Mouse (Mus musculus): ENCODE measurements around the gene Trak1. TPM values are rescaled to one million over a fixed set of nuclear protein-coding genes. Genes with fewer than 3 reads are reported as not detected.

Gene Trak1
- total and polyA plus RNA-seq, 2 experiments, result 50.3 to 61.2 TPM

DNA sequence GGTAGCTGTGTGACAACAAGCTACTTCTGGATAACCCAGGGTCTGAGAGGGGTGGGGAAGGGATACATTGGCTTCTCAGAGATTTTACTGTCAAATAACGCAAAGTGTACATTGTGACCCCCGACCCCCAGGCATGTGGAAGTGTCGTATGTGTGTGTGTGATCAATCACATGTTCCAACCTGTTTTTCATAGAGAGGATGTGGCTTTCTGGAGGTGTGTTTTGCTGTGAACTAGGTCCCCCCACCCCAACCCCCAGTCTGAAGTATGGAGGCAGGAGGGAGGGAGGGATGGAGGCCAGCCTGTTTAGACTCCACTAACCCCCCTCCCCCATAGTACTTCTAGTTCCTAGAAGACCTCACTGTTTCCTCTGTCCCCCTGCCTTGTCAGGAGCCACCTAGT lies 157.6 kb downstream of the Trak1 start:
- H3K4me3 ChIP-seq (ENCODE audit: insufficient read depth, low read depth, low read length), result no peak overlapping the region
- H3K4me1 ChIP-seq (ENCODE audit: control insufficient read depth, insufficient read depth, low read length), result no peaks in the 10 kb centered on the region
- peaks cover 2% of the 10 kb centered on the region; the same call in 1 of the 2 replicates for H3K79me2 ChIP-seq (ENCODE audit: control insufficient read depth, insufficient read depth, low read length)
- no peak for DNase-seq (ENCODE audit: extremely low read depth, low read depth, low spot score)
- H3K9ac ChIP-seq (ENCODE audit: low read depth, low read length), result no peak overlapping the region
- H3K27me3 ChIP-seq (ENCODE audit: control insufficient read depth, insufficient read depth, low read length), result no peaks in the 10 kb centered on the region
- peaks cover 58% of the 10 kb centered on the region for H3K36me3 ChIP-seq (ENCODE audit: control insufficient read depth, insufficient read depth, low read length)
- TF ChIP-seq CTCF (IDR thresholded peaks at IDR 0.05; ENCODE audit: low read depth, low read length), result no peak
- no peak for TF ChIP-seq POLR2A (IDR thresholded peaks at IDR 0.05; ENCODE audit: extremely low read depth, insufficient read depth, low read length)
- H3K27ac ChIP-seq (replicated peaks; ENCODE audit: insufficient read depth, low read depth, low read length), result no peak overlapping the region
- 83% methylated on average over 3 of the region's 3 CpGs for WGBS

- Histone ChIP-seq H3K36me3 (ENCODE audit: control insufficient read depth, insufficient read depth, low read length) (peaks cover 57% of the 10 kb centered on the region), H3K79me2 (ENCODE audit: control insufficient read depth, insufficient read depth, low read length) (peaks cover 2% of the 10 kb centered on the region; the same call in 1 of the 2 replicates), H3K27me3 (ENCODE audit: control insufficient read depth, insufficient read depth, low read length) (no peaks in the 10 kb centered on the region), H3K9ac (ENCODE audit: low read depth, low read length) (no peak overlapping the region), H3K27ac (replicated peaks; ENCODE audit: insufficient read depth, low read depth, low read length) (no peak overlapping the region), H3K4me3 (ENCODE audit: insufficient read depth, low read depth, low read length) (no peak overlapping the region), H3K4me1 (ENCODE audit: control insufficient read depth, insufficient read depth, low read length) (no peaks in the 10 kb centered on the region)
- TF ChIP-seq POLR2A (IDR thresholded peaks at IDR 0.05; ENCODE audit: extremely low read depth, insufficient read depth, low read length) (no peak), CTCF (IDR thresholded peaks at IDR 0.05; ENCODE audit: low read depth, low read length) (no peak)
- 88% methylated on average over 13 of the region's 13 CpGs for WGBS
- no peak for DNase-seq (ENCODE audit: extremely low read depth, low read depth, low spot score)
Measured at GRCm38 (mm10) chr9:121456739-121457515, 159.6 kb downstream of the Trak1 start.

DNA sequence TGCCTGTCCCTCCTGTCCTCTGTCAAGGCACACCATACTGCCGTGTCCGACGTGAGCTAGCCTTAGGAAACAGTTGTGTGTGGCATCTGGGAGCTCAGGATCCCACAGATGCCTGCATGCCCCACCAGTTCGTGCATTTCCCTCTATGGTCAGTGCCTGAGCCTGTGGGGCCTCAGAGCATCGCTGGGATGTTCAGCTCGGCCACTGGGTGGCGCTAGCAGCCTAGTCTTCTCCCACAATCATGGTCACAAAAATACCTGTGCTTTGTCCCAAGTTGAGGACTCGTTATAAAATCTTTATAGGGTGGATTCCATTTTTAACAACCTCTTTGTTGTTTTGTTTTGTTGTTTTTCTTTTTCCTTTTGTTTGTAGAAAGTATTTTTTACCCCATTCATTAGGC lies 161.2 kb downstream of the Trak1 start:
- Histone ChIP-seq H3K36me3 (ENCODE audit: control insufficient read depth, insufficient read depth, low read length) (peaks cover 52% of the 10 kb centered on the region), H3K27ac (replicated peaks; ENCODE audit: insufficient read depth, low read depth, low read length) (no peak overlapping the region), H3K4me1 (ENCODE audit: control insufficient read depth, insufficient read depth, low read length) (no peaks in the 10 kb centered on the region), H3K27me3 (ENCODE audit: control insufficient read depth, insufficient read depth, low read length) (no peaks in the 10 kb centered on the region), H3K9ac (ENCODE audit: low read depth, low read length) (no peak overlapping the region), H3K4me3 (ENCODE audit: insufficient read depth, low read depth, low read length) (no peak overlapping the region), H3K79me2 (ENCODE audit: control insufficient read depth, insufficient read depth, low read length) (no peaks in the 10 kb centered on the region)
- no peak for DNase-seq (ENCODE audit: extremely low read depth, low read depth, low spot score)
- TF ChIP-seq CTCF (IDR thresholded peaks at IDR 0.05; ENCODE audit: low read depth, low read length), result peak; percentile 86
- no peak for TF ChIP-seq POLR2A (IDR thresholded peaks at IDR 0.05; ENCODE audit: extremely low read depth, insufficient read depth, low read length)
- WGBS, result 46% methylated on average over 8 of the region's 8 CpGs

- H3K4me3 ChIP-seq (ENCODE audit: insufficient read depth, low read depth, low read length), result no peak overlapping the region
- H3K27me3 ChIP-seq (ENCODE audit: control insufficient read depth, insufficient read depth, low read length), result no peaks in the 10 kb centered on the region
- peaks cover 52% of the 10 kb centered on the region for H3K36me3 ChIP-seq (ENCODE audit: control insufficient read depth, insufficient read depth, low read length)
- 49% methylated on average over 2 of the region's 2 CpGs for WGBS
- no peak for DNase-seq (ENCODE audit: extremely low read depth, low read depth, low spot score)
- H3K27ac ChIP-seq (replicated peaks; ENCODE audit: insufficient read depth, low read depth, low read length), result no peak overlapping the region
- H3K79me2 ChIP-seq (ENCODE audit: control insufficient read depth, insufficient read depth, low read length), result no peaks in the 10 kb centered on the region
- no peak for TF ChIP-seq POLR2A (IDR thresholded peaks at IDR 0.05; ENCODE audit: extremely low read depth, insufficient read depth, low read length)
- TF ChIP-seq CTCF (IDR thresholded peaks at IDR 0.05; ENCODE audit: low read depth, low read length), result no peak
- no peaks in the 10 kb centered on the region for H3K4me1 ChIP-seq (ENCODE audit: control insufficient read depth, insufficient read depth, low read length)
- H3K9ac ChIP-seq (ENCODE audit: low read depth, low read length), result no peak overlapping the region
Measured at GRCm38 (mm10) chr9:121459950-121460349, 162.6 kb downstream of the Trak1 start.

DNA sequence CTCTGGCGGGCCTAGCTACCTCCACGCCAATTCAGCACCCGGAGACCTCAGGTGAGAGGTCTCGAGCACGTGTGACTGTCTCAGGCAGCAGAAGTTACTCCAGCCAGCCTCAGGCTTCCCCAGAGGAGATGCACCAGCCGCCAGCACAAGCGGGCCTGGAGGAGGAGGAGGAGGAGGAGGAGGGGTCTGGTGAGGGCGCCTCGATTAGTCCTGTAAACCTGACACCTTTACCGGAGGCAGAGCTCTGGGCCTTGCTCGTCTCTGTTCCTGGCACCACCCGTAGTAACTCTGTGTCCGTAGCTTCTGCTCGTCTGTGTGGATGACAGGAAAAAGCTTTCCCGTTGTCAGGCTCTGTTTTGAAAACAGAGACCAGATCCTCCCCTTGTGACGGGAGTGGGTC lies 163.2 kb downstream of the Trak1 start:
- H3K4me1 ChIP-seq (ENCODE audit: control insufficient read depth, insufficient read depth, low read length), result no peaks in the 10 kb centered on the region
- no peaks in the 10 kb centered on the region for H3K27me3 ChIP-seq (ENCODE audit: control insufficient read depth, insufficient read depth, low read length)
- H3K9ac ChIP-seq (ENCODE audit: low read depth, low read length), result no peak overlapping the region
- H3K79me2 ChIP-seq (ENCODE audit: control insufficient read depth, insufficient read depth, low read length), result no peaks in the 10 kb centered on the region
- no peak overlapping the region for H3K4me3 ChIP-seq (ENCODE audit: insufficient read depth, low read depth, low read length)
- TF ChIP-seq POLR2A (IDR thresholded peaks at IDR 0.05; ENCODE audit: extremely low read depth, insufficient read depth, low read length) (no peak), CTCF (IDR thresholded peaks at IDR 0.05; ENCODE audit: low read depth, low read length) (no peak)
- H3K27ac ChIP-seq (replicated peaks; ENCODE audit: insufficient read depth, low read depth, low read length), result no peak overlapping the region
- DNase-seq (ENCODE audit: extremely low read depth, low read depth, low spot score), result no peak
- peaks cover 50% of the 10 kb centered on the region for H3K36me3 ChIP-seq (ENCODE audit: control insufficient read depth, insufficient read depth, low read length)
- 87% methylated on average over 16 of the region's 16 CpGs for WGBS

- Histone ChIP-seq H3K9ac (ENCODE audit: low read depth, low read length) (no peak overlapping the region), H3K79me2 (ENCODE audit: control insufficient read depth, insufficient read depth, low read length) (no peaks in the 10 kb centered on the region), H3K36me3 (ENCODE audit: control insufficient read depth, insufficient read depth, low read length) (peaks cover 32% of the 10 kb centered on the region), H3K4me3 (ENCODE audit: insufficient read depth, low read depth, low read length) (no peak overlapping the region), H3K27me3 (ENCODE audit: control insufficient read depth, insufficient read depth, low read length) (no peaks in the 10 kb centered on the region), H3K27ac (replicated peaks; ENCODE audit: insufficient read depth, low read depth, low read length) (no peak overlapping the region), H3K4me1 (ENCODE audit: control insufficient read depth, insufficient read depth, low read length) (no peaks in the 10 kb centered on the region)
- DNase-seq (ENCODE audit: extremely low read depth, low read depth, low spot score), result no peak
- 80% methylated on average over 11 of the region's 11 CpGs for WGBS
- TF ChIP-seq POLR2A (IDR thresholded peaks at IDR 0.05; ENCODE audit: extremely low read depth, insufficient read depth, low read length) (no peak), CTCF (IDR thresholded peaks at IDR 0.05; ENCODE audit: low read depth, low read length) (no peak)
Measured at GRCm38 (mm10) chr9:121467460-121467859, 170.2 kb downstream of the Trak1 start.
